Comparison of ENCODE assay signal across 8 mouse cellular contexts in the genomic region with DNA sequence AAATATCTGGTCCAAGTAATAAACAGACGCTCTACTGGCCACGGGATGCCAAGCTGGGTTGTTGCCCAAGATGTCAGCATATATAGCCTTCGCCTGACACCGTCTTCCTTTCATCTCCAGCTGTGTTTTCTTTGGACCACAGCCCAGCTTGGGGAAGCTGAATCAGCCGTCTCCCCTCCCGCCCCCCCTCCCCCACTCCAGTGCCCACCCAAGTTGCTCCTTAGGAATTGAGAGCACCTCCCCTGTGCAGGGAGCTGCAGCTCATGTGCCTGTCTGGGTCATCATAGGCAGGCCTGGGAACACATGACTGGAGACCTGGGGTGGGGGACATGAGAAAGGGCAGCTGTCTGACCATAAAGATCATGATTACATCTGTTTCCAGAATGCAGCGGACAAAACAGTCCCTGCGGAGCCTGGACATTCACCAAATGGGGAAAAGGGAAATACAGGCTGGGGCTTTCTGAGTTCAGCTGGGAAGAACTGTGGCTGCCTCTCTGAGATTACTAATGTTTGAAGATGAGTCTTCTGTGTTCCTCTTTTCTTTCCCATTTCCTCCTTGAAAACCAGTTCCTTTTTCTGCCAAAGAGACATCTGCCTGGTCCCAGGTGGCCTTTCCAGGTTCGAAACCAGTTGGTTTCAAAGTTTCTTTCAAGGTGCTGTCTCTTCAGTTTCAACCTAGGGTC. TPM values are rescaled to one million over a fixed set of nuclear protein-coding genes. Genes with fewer than 3 reads are reported as not detected.
DNase-seq lines count a peak whose midpoint lies in the region; ATAC-seq and TF ChIP-seq lines count a peak whose summit lies in the region.
"Had no signal": no experiment of that assay in that cellular context is flagged by ENCODE, and none has a peak within 500 bp of the region (broad histone marks: within the 10 kb centered on the region; RNA-seq: fewer than 3 reads in every experiment).

No protein-coding gene starts in this region.

- WGBS in embryonic facial prominence, embryonic 10.5 days = 59% methylated on average over 9 of the region's 9 CpGs
- 31% methylated on average over 9 of the region's 9 CpGs for WGBS in heart, embryonic 15.5 days
- 34% methylated on average over 9 of the region's 9 CpGs for WGBS in liver, postnatal 0 days (ENCODE audit: insufficient replicate concordance)
- WGBS in stomach, embryonic 16.5 days = 26% methylated on average over 9 of the region's 9 CpGs

- DNase-seq in urinary bladder, postnatal 4 days (ENCODE audit: low spot score in 2 of 2) = peak; percentile 72 to 81
- DNase-seq in urinary bladder, postnatal 25 days (ENCODE audit: low spot score) = no peak
- peak; percentile 66 for DNase-seq in embryonic facial prominence, embryonic 10.5 days (ENCODE audit: low spot score)
- DNase-seq in liver, postnatal 0 days = no peak
- DNase-seq in frontal cortex, postnatal 25 days (ENCODE audit: low spot score in 2 of 2) = no peak

- no peaks in the 10 kb centered on the region for H3K36me3 ChIP-seq in embryonic facial prominence, embryonic 10.5 days (replicated peaks)
- no peaks in the 10 kb centered on the region for H3K36me3 ChIP-seq in heart, embryonic 15.5 days
- no peaks in the 10 kb centered on the region for H3K36me3 ChIP-seq in liver, postnatal 0 days (replicated peaks; ENCODE audit: insufficient read depth, low read length)
- H3K36me3 ChIP-seq in stomach, embryonic 16.5 days (ENCODE audit: control insufficient read depth, insufficient read depth, low read length) = no peaks in the 10 kb centered on the region

- H3K9me3 ChIP-seq in embryonic facial prominence, embryonic 10.5 days = no peaks in the 10 kb centered on the region
- no peaks in the 10 kb centered on the region for H3K9me3 ChIP-seq in heart, embryonic 15.5 days (replicated peaks)
- H3K9me3 ChIP-seq in liver, postnatal 0 days (ENCODE audit: low read length) = no peaks in the 10 kb centered on the region
- H3K9me3 ChIP-seq in stomach, embryonic 16.5 days (replicated peaks; ENCODE audit: control insufficient read depth, low read length) = no peaks in the 10 kb centered on the region

- no peak overlapping the region for H3K4me3 ChIP-seq in embryonic facial prominence, embryonic 10.5 days
- no peak overlapping the region for H3K4me3 ChIP-seq in heart, embryonic 15.5 days
- no peak overlapping the region for H3K4me3 ChIP-seq in liver, postnatal 0 days (ENCODE audit: low read depth, low read length)
- no peak overlapping the region for H3K4me3 ChIP-seq in stomach, embryonic 16.5 days (replicated peaks; ENCODE audit: low read length)
- H3K4me3 ChIP-seq: erythroblast, embryonic 14.5 days had no signal

- H3K4me1 ChIP-seq in embryonic facial prominence, embryonic 10.5 days = peaks cover 40% of the 10 kb centered on the region
- H3K4me1 ChIP-seq in heart, embryonic 15.5 days (replicated peaks) = peaks cover 44% of the 10 kb centered on the region
- H3K4me1 ChIP-seq in liver, postnatal 0 days (ENCODE audit: insufficient read depth) = peaks cover 15% of the 10 kb centered on the region
- peaks cover 25% of the 10 kb centered on the region for H3K4me1 ChIP-seq in stomach, embryonic 16.5 days (ENCODE audit: control insufficient read depth, insufficient read depth, low read length)

- TF ChIP-seq EP300 in liver, postnatal 0 days (IDR thresholded peaks at IDR 0.05; ENCODE audit: low read depth) = no peak

- TF ChIP-seq CTCF in liver, postnatal 0 days (IDR thresholded peaks at IDR 0.05; ENCODE audit: low read depth) = no peak

- no peak overlapping the region; the same call in 1 of the 2 replicates for H3K27ac ChIP-seq in embryonic facial prominence, embryonic 10.5 days (replicated peaks)
- H3K27ac ChIP-seq in heart, embryonic 15.5 days = peak overlapping the region; percentile 68
- H3K27ac ChIP-seq in liver, postnatal 0 days (ENCODE audit: low read depth) = peak overlapping the region; percentile 49; the same call in 1 of the 2 replicates
- peak overlapping the region; percentile 81 for H3K27ac ChIP-seq in stomach, embryonic 16.5 days (ENCODE audit: low read length)

- no peak overlapping the region for H3K9ac ChIP-seq in heart, embryonic 15.5 days
- H3K9ac ChIP-seq in liver, postnatal 0 days (replicated peaks) = no peak overlapping the region
- H3K9ac ChIP-seq in stomach, embryonic 16.5 days (ENCODE audit: low read length) = no peak overlapping the region; the same call in 1 of the 2 replicates

- peak overlapping the region; percentile 18; the same call in 1 of the 2 replicates for H3K4me2 ChIP-seq in heart, embryonic 15.5 days
- no peak overlapping the region for H3K4me2 ChIP-seq in liver, postnatal 0 days (ENCODE audit: low read depth, low read length)
- no peak overlapping the region for H3K4me2 ChIP-seq in stomach, embryonic 16.5 days (ENCODE audit: low read depth, low read length)

- peaks cover 35% of the 10 kb centered on the region for H3K27me3 ChIP-seq in embryonic facial prominence, embryonic 10.5 days (replicated peaks; ENCODE audit: low read depth, poor library complexity, severe bottlenecking)
- H3K27me3 ChIP-seq in heart, embryonic 15.5 days = peaks cover 18% of the 10 kb centered on the region
- peaks cover 8% of the 10 kb centered on the region for H3K27me3 ChIP-seq in liver, postnatal 0 days (ENCODE audit: insufficient read depth, low read length)
- H3K27me3 ChIP-seq in stomach, embryonic 16.5 days (ENCODE audit: control insufficient read depth, insufficient read depth, low read length) = no peaks in the 10 kb centered on the region

- peak; percentile 53; the same call in 1 of the 2 replicates for ATAC-seq in heart, embryonic 15.5 days (replicated peaks; ENCODE audit: insufficient number of reproducible peaks, insufficient read depth, low FRiP score, low read depth)
- ATAC-seq in liver, postnatal 0 days = no peak
- peak; percentile 80 for ATAC-seq in stomach, embryonic 16.5 days (ENCODE audit: insufficient read depth, low FRiP score)

RNA-seq across cellular contexts. Expression of a gene that starts 4.8 kb away (rescaled TPM):
- polyA plus RNA-seq in embryonic facial prominence, embryonic 10.5 days (2016; fragmentation: Nextera tagmentation; extraction: Ambion mirVana) = 36.7 and 40.7 TPM in 2 replicates
- polyA plus RNA-seq in heart, embryonic 15.5 days (2015; fragmentation: Nextera tagmentation; extraction: Ambion mirVana) = 14.0 and 71.8 TPM in 2 replicates
- 33.4 and 35.3 TPM in 2 replicates for polyA plus RNA-seq in liver, postnatal 0 days (2015; fragmentation: Nextera tagmentation; extraction: Ambion mirVana)
- 60.1 and 76.5 TPM in 2 replicates for polyA plus RNA-seq in stomach, embryonic 16.5 days (2015; fragmentation: Nextera tagmentation; extraction: Ambion mirVana)

RNA-seq across cellular contexts. Expression of a gene that starts 16.8 kb away (rescaled TPM):
- 77.2 and 81.2 TPM in 2 replicates for polyA plus RNA-seq in embryonic facial prominence, embryonic 10.5 days (2016; fragmentation: Nextera tagmentation; extraction: Ambion mirVana)
- polyA plus RNA-seq in heart, embryonic 15.5 days (2015; fragmentation: Nextera tagmentation; extraction: Ambion mirVana) = 53.4 and 56.4 TPM in 2 replicates
- polyA plus RNA-seq in liver, postnatal 0 days (2015; fragmentation: Nextera tagmentation; extraction: Ambion mirVana) = 38.4 and 38.6 TPM in 2 replicates
- polyA plus RNA-seq in stomach, embryonic 16.5 days (2015; fragmentation: Nextera tagmentation; extraction: Ambion mirVana) = 58.6 and 69.6 TPM in 2 replicates

RNA-seq across cellular contexts. Expression of a gene that starts 29.1 kb away (rescaled TPM):
- polyA plus RNA-seq in embryonic facial prominence, embryonic 10.5 days (2016; fragmentation: Nextera tagmentation; extraction: Ambion mirVana) = 4.8 and 5.4 TPM in 2 replicates
- 43.3 and 47.1 TPM in 2 replicates for polyA plus RNA-seq in heart, embryonic 15.5 days (2015; fragmentation: Nextera tagmentation; extraction: Ambion mirVana)
- 2.5 and 3.1 TPM in 2 replicates for polyA plus RNA-seq in liver, postnatal 0 days (2015; fragmentation: Nextera tagmentation; extraction: Ambion mirVana)
- 7.2 and 7.9 TPM in 2 replicates for polyA plus RNA-seq in stomach, embryonic 16.5 days (2015; fragmentation: Nextera tagmentation; extraction: Ambion mirVana)

RNA-seq across cellular contexts. Expression of a gene that starts 29.6 kb away (rescaled TPM):
- polyA plus RNA-seq in embryonic facial prominence, embryonic 10.5 days (2016; fragmentation: Nextera tagmentation; extraction: Ambion mirVana) = 95.8 and 100 TPM in 2 replicates
- 167 and 180 TPM in 2 replicates for polyA plus RNA-seq in heart, embryonic 15.5 days (2015; fragmentation: Nextera tagmentation; extraction: Ambion mirVana)
- 101 and 109 TPM in 2 replicates for polyA plus RNA-seq in liver, postnatal 0 days (2015; fragmentation: Nextera tagmentation; extraction: Ambion mirVana)
- 159 and 162 TPM in 2 replicates for polyA plus RNA-seq in stomach, embryonic 16.5 days (2015; fragmentation: Nextera tagmentation; extraction: Ambion mirVana)

RNA-seq across cellular contexts. Expression of a gene that starts 34.0 kb away (rescaled TPM):
- not detected in 2 replicates for polyA plus RNA-seq in embryonic facial prominence, embryonic 10.5 days (2016; fragmentation: Nextera tagmentation; extraction: Ambion mirVana)
- not detected in 2 replicates for polyA plus RNA-seq in heart, embryonic 15.5 days (2015; fragmentation: Nextera tagmentation; extraction: Ambion mirVana)
- not detected in 2 replicates for polyA plus RNA-seq in liver, postnatal 0 days (2015; fragmentation: Nextera tagmentation; extraction: Ambion mirVana)
- not detected in 2 replicates for polyA plus RNA-seq in stomach, embryonic 16.5 days (2015; fragmentation: Nextera tagmentation; extraction: Ambion mirVana)
- polyA plus RNA-seq: erythroblast, embryonic 14.5 days had no signal

Comparison
In these comparisons a context has a peak if more than half of its experiments do, and no peak if none do; other contexts are left out.
1. DNase-seq: peak in urinary bladder, postnatal 4 days (2 of 2) and embryonic facial prominence, embryonic 10.5 days (single experiment); none in urinary bladder, postnatal 25 days (single experiment), liver, postnatal 0 days (single experiment) and frontal cortex, postnatal 25 days (0 of 2).